8 mouse cellular contexts compared by ENCODE assay signal in the genomic region with DNA sequence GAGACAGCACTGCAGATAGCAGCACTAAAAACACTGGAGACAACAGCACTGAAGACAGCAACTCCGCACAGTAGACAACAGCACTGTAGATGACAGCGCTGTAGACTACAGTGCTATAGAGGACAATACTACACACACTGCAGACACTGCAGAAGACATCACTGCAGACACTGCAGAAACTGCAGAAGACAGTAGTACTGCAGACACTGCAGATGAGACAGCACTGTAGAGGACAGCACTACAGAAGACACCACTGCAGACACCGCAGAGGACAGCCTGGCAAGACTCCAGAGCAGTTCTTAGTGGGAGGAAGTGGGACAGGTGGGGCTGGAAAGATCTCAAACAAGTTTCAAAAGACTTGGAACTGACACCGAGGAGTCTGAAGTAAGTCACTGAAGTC.
DNase-seq lines count a peak whose midpoint lies in the region; ATAC-seq lines count a peak whose summit lies in the region.

No protein-coding gene starts in this region.

- H3K4me3 ChIP-seq in neural tube, embryonic 15.5 days (replicated peaks) = no peak overlapping the region
- H3K4me3 ChIP-seq in heart, embryonic 16.5 days (ENCODE audit: low read length) = no peak overlapping the region
- H3K4me3 ChIP-seq in liver, embryonic 16.5 days (ENCODE audit: low read depth, low read length) = no peak overlapping the region

- H3K4me2 ChIP-seq in neural tube, embryonic 15.5 days = no peak overlapping the region
- H3K4me2 ChIP-seq in heart, embryonic 16.5 days (ENCODE audit: low read depth, low read length) = peak overlapping the region; percentile 40
- peak overlapping the region; percentile 18; the same call in 1 of the 2 replicates for H3K4me2 ChIP-seq in liver, embryonic 16.5 days (ENCODE audit: low read depth, low read length)

- no peaks in the 10 kb centered on the region for H3K36me3 ChIP-seq in neural tube, embryonic 15.5 days
- no peaks in the 10 kb centered on the region for H3K36me3 ChIP-seq in heart, embryonic 16.5 days (ENCODE audit: control insufficient read depth, insufficient read depth)
- H3K36me3 ChIP-seq in liver, embryonic 16.5 days (ENCODE audit: control insufficient read depth, insufficient read depth) = no peaks in the 10 kb centered on the region

- H3K27me3 ChIP-seq in neural tube, embryonic 15.5 days (replicated peaks) = no peaks in the 10 kb centered on the region
- no peaks in the 10 kb centered on the region for H3K27me3 ChIP-seq in heart, embryonic 16.5 days (ENCODE audit: control insufficient read depth, insufficient read depth, low read length)
- H3K27me3 ChIP-seq in liver, embryonic 16.5 days (ENCODE audit: control insufficient read depth, insufficient read depth, low read depth, low read length) = no peaks in the 10 kb centered on the region

- H3K4me1 ChIP-seq in neural tube, embryonic 15.5 days = no peaks in the 10 kb centered on the region
- peaks cover 11% of the 10 kb centered on the region for H3K4me1 ChIP-seq in heart, embryonic 16.5 days (ENCODE audit: control insufficient read depth, insufficient read depth, low read length)
- H3K4me1 ChIP-seq in liver, embryonic 16.5 days (ENCODE audit: control insufficient read depth, low read depth, low read length) = no peaks in the 10 kb centered on the region

- H3K9me3 ChIP-seq in neural tube, embryonic 15.5 days (replicated peaks) = no peaks in the 10 kb centered on the region
- H3K9me3 ChIP-seq in heart, embryonic 16.5 days (replicated peaks; ENCODE audit: control insufficient read depth, low read length) = no peaks in the 10 kb centered on the region
- H3K9me3 ChIP-seq in liver, embryonic 16.5 days (replicated peaks; ENCODE audit: control insufficient read depth, low read length) = no peaks in the 10 kb centered on the region

- no peak for DNase-seq in cerebellum, adult 8-10 months
- DNase-seq in neural tube, embryonic 10.5 days (ENCODE audit: extremely low spot score, low spot score) = no peak
- DNase-seq in thymus, adult 18-20 months = no peak
- no peak for DNase-seq in spleen, postnatal 4 days (ENCODE audit: low spot score in 2 of 2)

- ATAC-seq in cerebellum, adult (ENCODE audit: insufficient number of reproducible peaks, low FRiP score, low TSS enrichment) = peak; percentile 32; the same call in 1 of the 2 replicates
- ATAC-seq in neural tube, embryonic 15.5 days (ENCODE audit: low FRiP score) = no peak
- ATAC-seq in heart, embryonic 16.5 days (replicated peaks; ENCODE audit: extremely low read depth, insufficient read depth, low FRiP score) = peak; percentile 57
- ATAC-seq in liver, embryonic 16.5 days (ENCODE audit: low read depth) = peak; percentile 16; the same call in 1 of the 2 replicates

- 88% methylated on average over 4 of the region's 4 CpGs for WGBS in neural tube, embryonic 15.5 days
- 64% methylated on average over 4 of the region's 4 CpGs for WGBS in heart, embryonic 16.5 days
- 50% methylated on average over 4 of the region's 4 CpGs for WGBS in liver, embryonic 16.5 days (ENCODE audit: insufficient replicate concordance)

- peak overlapping the region; percentile 33; the same call in 1 of the 2 replicates for H3K27ac ChIP-seq in neural tube, embryonic 15.5 days (replicated peaks)
- peak overlapping the region; percentile 31; the same call in 1 of the 2 replicates for H3K27ac ChIP-seq in heart, embryonic 16.5 days (ENCODE audit: low read length)
- H3K27ac ChIP-seq in liver, embryonic 16.5 days (ENCODE audit: low read length) = no peak overlapping the region

- H3K9ac ChIP-seq in neural tube, embryonic 15.5 days (replicated peaks) = no peak overlapping the region
- no peak overlapping the region for H3K9ac ChIP-seq in heart, embryonic 16.5 days (ENCODE audit: low read length)
- no peak overlapping the region for H3K9ac ChIP-seq in liver, embryonic 16.5 days (ENCODE audit: low read depth, low read length)
